Mouse (Mus musculus): ENCODE results near the gene Eno2. TPM values are rescaled to one million over a fixed set of nuclear protein-coding genes. Genes with fewer than 3 reads are reported as not detected.

Eno2 gene
- polyA plus RNA-seq, 1 experiment: 5.3 TPM

Other genes starting within 250 kb of the Eno2 start
- 141 and 152 TPM in 2 replicates for gene C1s1, start 227.3 kb downstream of the Eno2 start, polyA plus RNA-seq (2012; rRNA removed)
- 0.10 TPM in 1 of 2 replicates, not detected in the other for gene C1rb, start 199.4 kb downstream of the Eno2 start, polyA plus RNA-seq (2012; rRNA removed)
- gene C1s2, start 133.6 kb downstream of the Eno2 start, polyA plus RNA-seq (2012; rRNA removed): 2.1 and 2.5 TPM in 2 replicates
- gene Lpcat3, start 106.6 kb downstream of the Eno2 start, polyA plus RNA-seq (2012; rRNA removed): 141 and 147 TPM in 2 replicates
- gene Emg1, start 57.5 kb downstream of the Eno2 start, polyA plus RNA-seq (2012; rRNA removed): 43.6 and 44.2 TPM in 2 replicates
- 131 and 138 TPM in 2 replicates for gene Phb2, start 57.3 kb downstream of the Eno2 start, polyA plus RNA-seq (2012; rRNA removed)
- 24.2 and 25.2 TPM in 2 replicates for gene Ptpn6, start 31.0 kb downstream of the Eno2 start, polyA plus RNA-seq (2012; rRNA removed)
- gene Grcc10, start 28.3 kb downstream of the Eno2 start, polyA plus RNA-seq (2012; rRNA removed): 329 and 371 TPM in 2 replicates
- not detected in 2 replicates for gene Gm45234, start 13.7 kb downstream of the Eno2 start, polyA plus RNA-seq (2012; rRNA removed)
- gene Atn1, start 13.1 kb downstream of the Eno2 start, polyA plus RNA-seq (2012; rRNA removed): 22.4 and 55.8 TPM in 2 replicates
- 3.1 and 4.6 TPM in 2 replicates for gene Lrrc23, start 10.1 kb upstream of the Eno2 start, polyA plus RNA-seq (2012; rRNA removed)
- gene Spsb2, start 39.0 kb upstream of the Eno2 start, polyA plus RNA-seq (2012; rRNA removed): 19.8 and 20.5 TPM in 2 replicates
- gene Tpi1, start 44.6 kb upstream of the Eno2 start, polyA plus RNA-seq (2012; rRNA removed): 494 and 839 TPM in 2 replicates
- gene Usp5, start 59.8 kb upstream of the Eno2 start, polyA plus RNA-seq (2012; rRNA removed): 107 and 120 TPM in 2 replicates
- gene Cdca3, start 59.9 kb upstream of the Eno2 start, polyA plus RNA-seq (2012; rRNA removed): 7.5 and 8.2 TPM in 2 replicates
- 0.07 and 0.51 TPM in 2 replicates for gene Gnb3, start 70.6 kb upstream of the Eno2 start, polyA plus RNA-seq (2012; rRNA removed)
- 21.4 and 24.2 TPM in 2 replicates for gene P3h3, start 88.1 kb upstream of the Eno2 start, polyA plus RNA-seq (2012; rRNA removed)
- gene Gpr162, start 94.3 kb upstream of the Eno2 start, polyA plus RNA-seq (2012; rRNA removed): 1.0 and 1.9 TPM in 2 replicates
- gene Cd4, start 118.5 kb upstream of the Eno2 start, polyA plus RNA-seq (2012; rRNA removed): 0.50 and 0.95 TPM in 2 replicates
- 2.4 and 3.1 TPM in 2 replicates for gene Lag3, start 142.0 kb upstream of the Eno2 start, polyA plus RNA-seq (2012; rRNA removed)
- gene Ptms, start 150.4 kb upstream of the Eno2 start, polyA plus RNA-seq (2012; rRNA removed): 811 and 1,192 TPM in 2 replicates
- gene Mlf2, start 161.7 kb upstream of the Eno2 start, polyA plus RNA-seq (2012; rRNA removed): 363 and 367 TPM in 2 replicates
- 180 and 195 TPM in 2 replicates for gene Cops7a, start 195.9 kb upstream of the Eno2 start, polyA plus RNA-seq (2012; rRNA removed)
- 1.3 and 2.0 TPM in 2 replicates for gene Pianp, start 227.0 kb upstream of the Eno2 start, polyA plus RNA-seq (2012; rRNA removed)
- 41.9 and 45.0 TPM in 2 replicates for gene Zfp384, start 239.5 kb upstream of the Eno2 start, polyA plus RNA-seq (2012; rRNA removed)

Measured in gonadal fat pad, adult 2 months (tissue).